Mouse (Mus musculus) heart, embryonic 13.5 days (tissue): ENCODE data around the gene Prg2. TPM values are rescaled to one million over a fixed set of nuclear protein-coding genes. Genes with fewer than 3 reads are reported as not detected.

Experiments used
- ATAC-seq: fragments of 200-750 bp; cut with Nextera tagmentation; 2 replicates; pipeline ENCODE4 v1.8.0; 2017; ENCODE audit warnings: moderate TSS enrichment; ENCODE audit not compliant: insufficient number of reproducible peaks, low FRiP score, low TSS enrichment; ENCODE audit errors: extremely low read depth
- H3K27ac ChIP-seq: fragments of 300-500 bp; sonication (generic); replicated peaks from 2 replicates; pipeline ENCODE4 v1.5.1; 2015; ENCODE audit warnings: moderate library complexity, mild to moderate bottlenecking, inconsistent platforms
- H3K27me3 ChIP-seq: fragments of 300-500 bp; sonication (generic); replicated peaks from 2 replicates; pipeline ENCODE4 v1.6.1; 2015; ENCODE audit warnings: mild to moderate bottlenecking, inconsistent platforms
- H3K36me3 ChIP-seq: fragments of 300-500 bp; sonication (generic); 2 replicates; pipeline ENCODE4 v1.6.1; 2015; ENCODE audit warnings: mild to moderate bottlenecking, inconsistent platforms
- H3K4me1 ChIP-seq: fragments of 300-500 bp; sonication (generic); 2 replicates; pipeline ENCODE4 v1.6.1; 2015; ENCODE audit warnings: inconsistent platforms
- H3K4me2 ChIP-seq: fragments of 300-500 bp; sonication (generic); 2 replicates; pipeline ENCODE4 v1.6.1; 2015; ENCODE audit warnings: inconsistent platforms, mild to moderate bottlenecking, moderate library complexity
- H3K4me3 ChIP-seq: fragments of 300-500 bp; sonication (generic); 2 replicates; pipeline ENCODE4 v1.5.1; 2015; ENCODE audit warnings: moderate library complexity, mild to moderate bottlenecking, inconsistent platforms
- H3K9ac ChIP-seq: fragments of 300-500 bp; sonication (generic); 2 replicates; pipeline ENCODE4 v1.6.1; 2015; ENCODE audit warnings: inconsistent platforms, mild to moderate bottlenecking, moderate library complexity
- H3K9me3 ChIP-seq: fragments of 300-500 bp; sonication (generic); 2 replicates; pipeline ENCODE4 v1.6.1; 2016; ENCODE audit warnings: inconsistent platforms
- WGBS: fragments of 180-500 bp; shearing (Covaris S2); methylation state at CpG from one replicate; pipeline ENCODE4 v1.1.7; 2015; ENCODE audit warnings: mixed read lengths; 5-methylcytosine and 5-hydroxymethylcytosine counted together
- polyA plus RNA-seq: library from polyadenylated mRNA; unstranded; fragments of >200 nt; fragmentation: Nextera tagmentation; extraction: Ambion mirVana; gene quantifications from 2 replicates; pipeline ENCODE4 v1.2.1, GENCODE M21; 2015

The Prg2 gene
- polyA plus RNA-seq, 1 experiment from 2014 or later = 1.2 TPM

DNA sequence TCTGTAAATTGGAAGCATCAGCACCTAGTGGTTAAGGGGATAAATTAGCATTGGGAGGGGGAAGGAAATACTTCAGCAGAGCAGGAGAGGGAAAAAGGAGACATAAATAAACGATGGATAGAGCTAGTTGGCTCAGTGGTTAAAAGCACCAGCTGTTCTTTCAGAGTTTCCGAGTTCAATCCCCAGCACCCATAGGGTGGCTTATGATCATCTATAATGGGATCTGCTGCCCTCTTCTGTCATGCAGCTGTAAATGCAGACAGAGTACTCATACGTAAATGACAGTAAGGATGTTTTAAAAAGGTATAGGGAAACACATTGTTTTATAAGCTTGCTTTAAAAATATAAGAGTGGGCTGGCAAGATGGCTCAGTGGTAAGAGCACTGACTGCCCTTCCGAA is 27.5 kb downstream of the Prg2 start:
- no peak overlapping the region for H3K27ac ChIP-seq
- no peak for ATAC-seq
- no peak overlapping the region for H3K9ac ChIP-seq
- H3K9me3 ChIP-seq = no peaks in the 10 kb centered on the region
- 23% methylated on average over 4 of the region's 4 CpGs for WGBS
- no peak overlapping the region for H3K4me3 ChIP-seq
- no peak overlapping the region for H3K4me2 ChIP-seq
- no peaks in the 10 kb centered on the region for H3K27me3 ChIP-seq
- no peaks in the 10 kb centered on the region for H3K36me3 ChIP-seq
- H3K4me1 ChIP-seq = peaks cover 50% of the 10 kb centered on the region

DNA sequence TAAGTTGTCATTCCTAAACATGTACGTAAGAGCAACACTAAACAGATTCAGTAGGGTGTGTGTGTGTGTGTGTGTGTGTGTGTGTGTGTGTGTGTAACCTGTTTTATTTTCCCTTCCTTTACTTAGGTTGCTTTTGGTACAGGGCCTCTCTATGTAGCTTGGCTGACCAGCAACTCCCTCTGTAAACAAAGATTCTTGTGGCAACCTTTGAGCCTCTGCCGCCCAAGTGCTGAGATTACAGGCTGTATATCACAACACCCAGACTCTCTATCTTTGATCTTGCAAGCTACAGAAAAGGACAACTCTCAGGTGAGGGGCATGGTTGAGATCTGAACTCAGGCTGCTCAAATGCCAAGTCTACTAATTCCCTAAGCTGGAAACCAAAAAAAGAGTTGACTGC is 29.0 kb downstream of the Prg2 start:
- peaks cover 48% of the 10 kb centered on the region for H3K4me1 ChIP-seq
- WGBS = 66% methylated on average over 2 of the region's 2 CpGs
- no peaks in the 10 kb centered on the region for H3K36me3 ChIP-seq
- H3K27me3 ChIP-seq = no peaks in the 10 kb centered on the region
- H3K4me3 ChIP-seq = no peak overlapping the region
- no peak overlapping the region for H3K4me2 ChIP-seq
- no peak for ATAC-seq
- no peaks in the 10 kb centered on the region for H3K9me3 ChIP-seq
- no peak overlapping the region for H3K9ac ChIP-seq
- H3K27ac ChIP-seq = no peak overlapping the region

DNA sequence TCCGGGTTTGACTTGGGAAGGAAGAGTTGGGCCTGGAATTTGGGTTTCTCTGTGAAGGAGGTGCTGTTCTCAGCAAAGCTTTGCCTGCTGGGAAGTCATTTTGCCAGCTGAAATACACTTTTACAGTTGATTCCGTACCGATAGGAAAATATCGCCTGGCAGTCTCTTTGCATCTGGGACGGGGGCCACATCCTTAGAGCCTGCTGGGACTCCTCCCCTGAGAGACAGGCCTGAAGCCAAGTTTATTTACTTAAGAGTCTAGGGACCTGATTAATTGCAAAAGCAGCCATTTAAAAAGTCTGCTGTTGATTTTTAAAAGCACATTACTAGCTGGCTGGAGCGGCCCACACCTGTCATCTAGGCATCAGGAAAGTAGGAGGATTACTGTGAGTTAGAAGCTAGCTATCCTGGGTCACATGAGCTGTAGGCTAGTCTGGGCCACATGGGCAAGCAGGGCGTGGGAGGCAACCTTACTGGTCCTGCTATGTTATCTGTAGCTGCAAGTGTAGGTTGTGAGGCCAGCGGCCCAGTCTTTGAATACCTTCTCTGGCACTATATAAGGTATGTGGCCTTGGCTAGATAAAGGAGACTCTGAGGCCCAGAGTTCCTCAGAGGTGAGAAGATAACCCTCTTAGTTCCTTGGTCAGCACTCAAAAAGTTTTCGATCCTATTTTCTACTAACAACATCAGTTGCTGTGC is 31.8 kb downstream of the Prg2 start:
- 26% methylated on average over 9 of the region's 9 CpGs for WGBS
- H3K9ac ChIP-seq = 0 out of 2 replicates have a peak overlapping the region, but pooled peaks have one; percentile 2
- H3K4me2 ChIP-seq = peak overlapping the region; percentile 27

DNA sequence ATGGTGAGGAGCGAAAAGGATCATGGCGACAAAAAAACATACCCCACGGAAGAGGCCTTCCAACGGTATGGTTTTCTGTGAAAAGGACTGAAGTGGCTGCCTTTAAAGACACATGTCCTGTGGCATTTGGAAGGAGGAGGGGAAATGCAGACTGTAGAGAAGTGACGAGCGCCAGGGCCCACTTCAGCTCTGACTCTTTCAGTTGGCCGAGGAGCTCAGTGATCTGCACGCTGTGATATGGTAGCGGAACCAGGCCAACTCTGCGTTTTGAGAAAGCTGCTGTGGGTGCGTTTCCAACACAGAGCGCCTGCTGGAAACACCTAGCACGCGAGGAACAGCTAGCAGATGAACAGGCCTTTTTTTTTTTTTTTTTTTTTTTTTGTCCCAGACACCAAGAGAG is 32.4 kb downstream of the Prg2 start:
- Histone ChIP-seq H3K9me3 (no peaks in the 10 kb centered on the region), H3K4me1 (peaks cover 51% of the 10 kb centered on the region), H3K36me3 (no peaks in the 10 kb centered on the region), H3K27me3 (no peaks in the 10 kb centered on the region), H3K4me2 (peak overlapping the region; percentile 27), H3K9ac (peak overlapping the region; percentile 2; the same call in 1 of the 2 replicates), H3K4me3 (no peak overlapping the region), H3K27ac (peak overlapping the region; percentile 49)
- no peak for ATAC-seq
- WGBS = 48% methylated on average over 14 of the region's 14 CpGs

More for the DNA sequence above, 31.8 kb downstream of the Prg2 start:
- peak overlapping the region; percentile 49 for H3K27ac ChIP-seq
- no peaks in the 10 kb centered on the region for H3K36me3 ChIP-seq
- peak; percentile 52; the same call in 1 of the 2 replicates for ATAC-seq
- H3K4me1 ChIP-seq = peaks cover 56% of the 10 kb centered on the region
- no peaks in the 10 kb centered on the region for H3K9me3 ChIP-seq
- no peak overlapping the region for H3K4me3 ChIP-seq
- H3K27me3 ChIP-seq = no peaks in the 10 kb centered on the region

DNA sequence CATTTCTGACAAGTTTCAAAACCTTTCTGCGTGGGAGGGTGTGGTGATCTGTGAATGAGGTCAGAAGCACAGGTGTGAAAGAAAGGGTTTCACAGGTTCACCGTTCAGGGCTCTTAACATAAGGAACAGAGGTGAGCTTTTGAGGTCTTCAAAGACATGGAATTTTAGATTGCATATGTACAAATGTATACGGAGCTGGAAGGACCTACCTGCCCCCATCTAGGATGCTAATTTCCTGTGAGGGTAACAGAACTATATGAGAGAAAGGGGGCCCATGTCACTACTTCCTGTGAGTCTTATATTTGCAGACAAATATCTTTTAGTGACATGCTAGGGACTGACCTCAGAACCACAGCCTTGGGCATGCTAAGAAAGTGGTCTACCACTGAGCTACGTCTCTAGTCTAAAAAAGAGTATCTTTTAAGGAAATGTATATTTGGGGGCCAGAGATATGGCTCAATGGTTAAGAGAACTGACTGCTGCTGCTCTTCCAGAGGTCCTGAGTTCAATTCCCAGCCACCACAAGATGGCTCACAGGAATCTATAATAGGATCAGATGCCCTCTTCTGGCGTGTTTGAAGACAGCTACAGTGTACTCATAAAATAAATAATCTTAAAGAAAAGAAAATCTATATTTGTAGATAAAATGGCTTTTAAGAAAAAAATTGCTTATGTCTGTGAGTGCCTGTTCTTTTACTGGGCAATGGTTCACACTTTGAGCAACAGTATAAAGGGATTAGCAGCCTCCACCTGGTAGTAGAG is 33.7 kb downstream of the Prg2 start:
- Histone ChIP-seq H3K36me3 (no peaks in the 10 kb centered on the region), H3K9me3 (no peaks in the 10 kb centered on the region), H3K9ac (no peak overlapping the region), H3K4me3 (no peak overlapping the region), H3K27ac (no peak overlapping the region), H3K4me1 (peaks cover 51% of the 10 kb centered on the region), H3K4me2 (no peak overlapping the region), H3K27me3 (no peaks in the 10 kb centered on the region)
- 76% methylated on average over 5 of the region's 5 CpGs for WGBS
- ATAC-seq = no peak

DNA sequence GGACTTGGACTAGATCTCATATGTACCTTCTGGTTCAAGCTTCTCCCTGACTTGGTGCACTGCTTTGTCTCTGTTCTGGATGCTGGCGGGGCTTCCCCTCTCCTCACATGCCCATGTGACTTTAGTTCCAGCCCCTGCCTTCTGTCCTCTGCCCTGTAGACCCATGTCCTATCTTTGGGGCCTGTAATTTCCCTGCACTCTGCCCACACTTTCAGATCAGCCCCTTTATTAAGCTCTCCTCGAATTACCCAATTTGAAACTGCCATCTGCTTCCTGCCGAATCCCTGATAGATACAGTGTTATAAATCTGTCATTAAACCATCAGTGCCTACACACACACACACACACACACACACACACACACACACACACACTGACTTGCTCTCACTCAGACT is 34.3 kb downstream of the Prg2 start:
- no peaks in the 10 kb centered on the region for H3K36me3 ChIP-seq
- H3K4me3 ChIP-seq = no peak overlapping the region
- no peak overlapping the region for H3K4me2 ChIP-seq
- peaks cover 51% of the 10 kb centered on the region for H3K4me1 ChIP-seq
- no peak for ATAC-seq
- WGBS = 46% methylated on average over 3 of the region's 3 CpGs
- no peaks in the 10 kb centered on the region for H3K27me3 ChIP-seq
- H3K27ac ChIP-seq = no peak overlapping the region
- H3K9me3 ChIP-seq = no peaks in the 10 kb centered on the region
- no peak overlapping the region for H3K9ac ChIP-seq

DNA sequence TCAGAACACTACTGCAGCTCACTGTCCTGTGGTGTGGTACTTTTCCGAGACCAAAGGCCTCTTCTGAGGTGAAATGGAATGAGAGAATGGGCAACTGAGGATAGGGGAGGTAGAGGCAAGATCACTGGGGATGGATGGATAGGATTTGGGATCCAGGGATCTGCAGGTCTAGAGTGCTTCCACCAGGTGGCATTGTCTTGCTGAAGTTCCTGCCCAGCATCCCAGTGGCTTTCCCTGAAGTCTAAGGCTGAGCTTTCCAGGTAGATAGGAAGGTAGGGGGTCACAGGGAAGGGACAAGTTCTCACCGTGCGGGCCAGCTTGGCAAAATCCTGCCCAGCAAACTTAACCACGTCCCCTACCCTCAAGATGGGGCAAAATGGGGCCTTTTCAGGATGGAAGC is 41.8 kb downstream of the Prg2 start:
- Histone ChIP-seq H3K9ac (no peak overlapping the region), H3K4me2 (no peak overlapping the region), H3K4me1 (no peaks in the 10 kb centered on the region), H3K36me3 (no peaks in the 10 kb centered on the region), H3K4me3 (no peak overlapping the region), H3K27me3 (peaks cover 16% of the 10 kb centered on the region; the same call in 1 of the 2 replicates), H3K9me3 (no peaks in the 10 kb centered on the region), H3K27ac (no peak overlapping the region)
- WGBS = 9% methylated on average over 4 of the region's 4 CpGs
- ATAC-seq = no peak

DNA sequence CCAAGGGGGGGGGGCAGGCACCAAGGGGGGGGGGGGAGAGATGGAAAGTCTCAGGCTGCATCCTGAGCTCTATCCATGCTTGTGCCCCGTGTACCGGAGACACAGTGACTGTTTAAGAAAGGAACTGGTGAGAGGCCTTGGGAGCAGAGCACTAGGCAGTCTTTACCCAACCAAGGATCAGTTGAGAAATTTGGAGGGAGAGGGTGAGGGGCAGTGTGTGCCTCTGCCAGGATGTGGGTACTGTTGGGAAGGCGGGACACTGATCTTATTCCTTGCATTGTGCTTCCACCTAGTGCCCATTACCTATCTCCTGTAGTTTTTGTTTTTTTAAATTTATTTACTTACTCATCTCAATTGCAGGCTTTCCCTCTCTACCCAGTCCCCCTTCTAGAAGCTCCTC is 45.9 kb downstream of the Prg2 start:
- Histone ChIP-seq H3K9ac (no peak overlapping the region), H3K27me3 (peaks cover 16% of the 10 kb centered on the region; the same call in 1 of the 2 replicates), H3K27ac (no peak overlapping the region), H3K36me3 (no peaks in the 10 kb centered on the region), H3K4me3 (no peak overlapping the region), H3K4me1 (no peaks in the 10 kb centered on the region), H3K4me2 (no peak overlapping the region), H3K9me3 (no peaks in the 10 kb centered on the region)
- no peak for ATAC-seq
- 73% methylated on average over 3 of the region's 3 CpGs for WGBS

DNA sequence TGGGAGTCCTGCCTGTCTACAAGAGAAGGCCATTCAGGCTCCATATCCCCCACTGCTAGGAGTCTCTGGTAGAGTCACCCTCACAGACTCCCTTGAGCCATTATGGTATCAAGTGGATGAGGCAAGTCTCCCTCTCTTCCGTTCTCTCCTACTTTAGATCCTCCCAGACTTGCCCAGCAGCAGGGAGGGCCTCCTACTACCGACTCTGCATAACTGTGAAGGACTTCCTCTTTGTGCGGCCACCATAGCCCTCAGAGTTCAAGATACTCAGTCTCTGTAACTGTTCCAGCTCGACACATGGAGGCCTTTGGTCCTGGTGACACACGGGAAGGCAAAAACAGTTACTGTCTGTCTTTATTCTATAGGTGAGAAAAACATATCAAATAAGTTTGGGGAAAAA is 47.0 kb downstream of the Prg2 start:
- Histone ChIP-seq H3K4me1 (no peaks in the 10 kb centered on the region), H3K4me3 (no peak overlapping the region), H3K36me3 (no peaks in the 10 kb centered on the region), H3K27me3 (peaks cover 16% of the 10 kb centered on the region; the same call in 1 of the 2 replicates), H3K4me2 (no peak overlapping the region), H3K27ac (no peak overlapping the region), H3K9ac (no peak overlapping the region), H3K9me3 (no peaks in the 10 kb centered on the region)
- ATAC-seq = no peak
- 62% methylated on average over 5 of the region's 5 CpGs for WGBS

DNA sequence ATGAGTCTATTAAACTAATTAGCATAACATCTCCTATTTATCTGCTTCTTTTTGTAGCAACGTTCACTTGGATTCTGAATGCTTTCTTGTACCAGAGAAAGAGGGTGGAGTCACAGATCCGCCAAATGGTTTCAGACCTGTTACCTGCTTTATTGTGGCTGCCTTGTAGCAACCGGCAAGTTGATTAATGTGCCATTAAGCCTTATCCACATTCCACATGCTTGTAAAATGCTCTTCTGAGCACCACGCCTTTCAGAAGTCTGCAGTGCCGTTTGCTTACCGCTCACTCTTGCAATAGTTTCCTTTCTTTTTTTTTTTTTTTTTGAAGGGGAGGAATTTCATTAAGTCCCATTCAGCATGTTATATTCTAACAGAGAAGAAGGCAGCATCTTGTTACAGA is 49.6 kb downstream of the Prg2 start:
- Histone ChIP-seq H3K4me2 (no peak overlapping the region), H3K9ac (no peak overlapping the region), H3K27ac (no peak overlapping the region), H3K4me1 (no peaks in the 10 kb centered on the region), H3K4me3 (no peak overlapping the region), H3K9me3 (no peaks in the 10 kb centered on the region), H3K36me3 (no peaks in the 10 kb centered on the region), H3K27me3 (peaks cover 8% of the 10 kb centered on the region; the same call in 1 of the 2 replicates)
- 58% methylated on average over 6 of the region's 6 CpGs for WGBS
- no peak for ATAC-seq

DNA sequence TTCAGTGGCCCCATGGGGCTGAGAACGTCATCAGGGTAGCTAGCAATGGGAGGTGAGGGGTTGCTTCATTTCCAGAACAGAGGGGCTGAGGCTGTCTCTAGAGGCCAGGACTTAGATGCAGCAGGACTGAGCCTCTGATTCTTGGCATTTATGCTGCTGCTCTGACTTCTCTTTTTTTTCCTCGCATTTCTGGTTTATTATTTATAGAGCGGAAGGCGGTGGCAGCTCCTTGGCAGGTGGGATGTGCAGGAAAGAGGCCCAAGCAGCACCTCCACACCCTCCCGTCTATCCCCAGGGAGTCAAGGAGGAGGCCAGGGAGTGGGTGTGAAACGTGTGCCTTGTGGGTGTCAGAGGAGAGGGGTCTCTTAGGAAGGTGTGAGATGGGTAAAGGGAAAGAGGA is 50.7 kb downstream of the Prg2 start:
- Histone ChIP-seq H3K4me1 (peaks cover under 1% of the 10 kb centered on the region; the same call in 1 of the 2 replicates), H3K36me3 (no peaks in the 10 kb centered on the region), H3K27me3 (peaks cover 8% of the 10 kb centered on the region; the same call in 1 of the 2 replicates), H3K9ac (no peak overlapping the region), H3K9me3 (no peaks in the 10 kb centered on the region), H3K4me2 (no peak overlapping the region), H3K4me3 (no peak overlapping the region), H3K27ac (no peak overlapping the region)
- no peak for ATAC-seq
- 55% methylated on average over 6 of the region's 6 CpGs for WGBS
